Mouse (Mus musculus) liver, postnatal 0 days (tissue): Measurements from ENCODE around the gene Ccdc91. TPM values are rescaled to one million over a fixed set of nuclear protein-coding genes. Genes with fewer than 3 reads are reported as not detected.

Experiments used
- ATAC-seq: fragments of 200-750 bp; cut with Nextera tagmentation; 2 replicates; pipeline ENCODE4 v1.8.0; 2017; ENCODE audit warnings: mild to moderate bottlenecking, moderate library complexity
- DNase-seq: peaks from one replicate; pipeline ENCODE4 v3.0.0-alpha.2; 2016
- H3K27ac ChIP-seq: fragments of 300-500 bp; sonication (generic); 2 replicates; pipeline ENCODE4 v1.5.1; 2014; ENCODE audit warnings: antibody characterized with exemption, moderate library complexity, mild to moderate bottlenecking, low read depth
- H3K27me3 ChIP-seq: fragments of 300-500 bp; sonication (generic); 2 replicates; pipeline ENCODE4 v1.6.1; 2014; ENCODE audit warnings: low read length, control low read depth, mixed read lengths; ENCODE audit not compliant: insufficient read depth
- H3K36me3 ChIP-seq: fragments of 300-500 bp; sonication (generic); replicated peaks from 2 replicates; pipeline ENCODE4 v1.6.1; 2014; ENCODE audit warnings: mild to moderate bottlenecking, control low read depth, low read length, moderate library complexity, mixed read lengths; ENCODE audit not compliant: insufficient read depth
- H3K4me1 ChIP-seq: fragments of 300-500 bp; sonication (generic); 2 replicates; pipeline ENCODE4 v1.6.1; 2014; ENCODE audit warnings: antibody characterized with exemption, mild to moderate bottlenecking, control low read depth; ENCODE audit not compliant: insufficient read depth
- H3K4me2 ChIP-seq: fragments of 300-500 bp; sonication (generic); 2 replicates; pipeline ENCODE4 v1.6.1; 2014; ENCODE audit warnings: low read depth, mild to moderate bottlenecking, low read length, moderate library complexity, mixed read lengths
- H3K4me3 ChIP-seq: fragments of 300-500 bp; sonication (generic); 2 replicates; pipeline ENCODE4 v1.5.1; 2014; ENCODE audit warnings: low read depth, low read length
- H3K9ac ChIP-seq: fragments of 300-500 bp; sonication (generic); replicated peaks from 2 replicates; pipeline ENCODE4 v1.6.1; 2014; ENCODE audit warnings: mild to moderate bottlenecking, moderate library complexity
- H3K9me3 ChIP-seq: fragments of 300-500 bp; sonication (generic); 2 replicates; pipeline ENCODE4 v1.6.1; 2016; ENCODE audit warnings: mild to moderate bottlenecking, control low read depth, low read length, mixed read lengths
- CTCF ChIP-seq: sonication (generic); IDR thresholded peaks from 2 replicates; pipeline ENCODE4 v1.5.1; 2016; ENCODE audit warnings: antibody characterized with exemption, low read depth
- EP300 ChIP-seq: IDR thresholded peaks from 2 replicates; pipeline ENCODE4 v1.6.1; 2016; ENCODE audit warnings: antibody characterized with exemption, low read depth, mild to moderate bottlenecking
- WGBS: fragments of 180-500 bp; shearing (Covaris S2); extraction: QIAGEN DNeasy Blood & Tissue Kit; methylation state at CpG from one replicate; pipeline ENCODE4 v1.1.7; 2014; ENCODE audit not compliant: insufficient replicate concordance; 5-methylcytosine and 5-hydroxymethylcytosine counted together
- polyA plus RNA-seq: library from polyadenylated mRNA; unstranded; fragments of >200 nt; fragmentation: Nextera tagmentation; extraction: Ambion mirVana; gene quantifications from 2 replicates; pipeline ENCODE4 v1.2.1, GENCODE M21; 2015

The Ccdc91 gene
- polyA plus RNA-seq, 1 experiment from 2014 or later: 7.7 TPM

DNA sequence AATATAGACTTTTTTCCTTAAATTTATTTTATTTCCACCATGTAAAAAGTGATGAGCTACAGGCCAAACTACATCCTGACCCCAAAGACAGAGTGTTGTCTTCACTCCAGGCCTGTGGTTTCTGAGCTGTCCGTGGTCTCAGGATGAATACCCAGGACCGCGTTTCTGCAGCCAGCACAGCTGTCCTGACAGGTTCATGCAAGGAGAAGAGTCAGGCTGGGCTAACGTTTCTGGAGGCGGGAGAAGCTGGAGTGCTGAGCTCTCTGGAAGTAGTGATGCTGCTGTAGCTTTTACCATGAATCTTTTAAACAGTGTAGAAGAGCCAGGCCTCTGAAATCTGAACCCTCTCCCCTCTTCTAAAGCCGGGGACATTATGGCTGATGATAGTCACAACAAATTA lies 80.0 kb downstream of the Ccdc91 start:
- H3K9me3 ChIP-seq: no peaks in the 10 kb centered on the region
- ATAC-seq (no peak), DNase-seq (no peak)
- no peak overlapping the region for H3K9ac ChIP-seq
- H3K4me2 ChIP-seq: no peak overlapping the region
- no peaks in the 10 kb centered on the region for H3K36me3 ChIP-seq
- no peak overlapping the region for H3K27ac ChIP-seq
- H3K4me1 ChIP-seq: no peaks in the 10 kb centered on the region
- H3K27me3 ChIP-seq: no peaks in the 10 kb centered on the region
- 73% methylated on average over 6 of the region's 6 CpGs for WGBS
- H3K4me3 ChIP-seq: no peak overlapping the region
- TF ChIP-seq CTCF (no peak), EP300 (no peak)

DNA sequence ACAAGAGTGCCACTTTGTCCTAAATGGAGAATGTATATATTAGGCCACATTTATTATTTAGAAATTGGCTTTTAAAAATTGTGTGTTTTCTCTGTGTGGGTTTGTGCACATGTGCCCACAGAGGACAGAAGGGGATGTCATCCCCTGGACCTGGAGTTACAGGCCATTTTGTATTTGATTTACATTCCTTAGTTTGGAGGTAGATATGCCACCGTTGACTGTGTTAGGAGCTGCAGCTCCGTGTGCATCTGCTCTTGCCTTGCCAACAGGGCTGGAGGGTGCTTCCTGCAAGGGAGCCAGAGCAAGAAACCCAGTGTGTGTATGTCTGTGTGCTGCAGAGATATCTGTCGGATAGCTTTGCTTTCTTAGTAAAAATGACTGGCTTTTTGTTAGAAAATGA lies 83.7 kb downstream of the Ccdc91 start:
- no peaks in the 10 kb centered on the region for H3K27me3 ChIP-seq
- no peak overlapping the region for H3K9ac ChIP-seq
- no peak overlapping the region for H3K4me3 ChIP-seq
- DNase-seq: no peak
- TF ChIP-seq EP300: no peak
- TF ChIP-seq CTCF: no peak
- no peak for ATAC-seq
- H3K9me3 ChIP-seq: no peaks in the 10 kb centered on the region
- no peaks in the 10 kb centered on the region for H3K36me3 ChIP-seq
- H3K27ac ChIP-seq: no peak overlapping the region
- WGBS: 63% methylated on average over 3 of the region's 3 CpGs
- no peaks in the 10 kb centered on the region for H3K4me1 ChIP-seq
- no peak overlapping the region for H3K4me2 ChIP-seq

DNA sequence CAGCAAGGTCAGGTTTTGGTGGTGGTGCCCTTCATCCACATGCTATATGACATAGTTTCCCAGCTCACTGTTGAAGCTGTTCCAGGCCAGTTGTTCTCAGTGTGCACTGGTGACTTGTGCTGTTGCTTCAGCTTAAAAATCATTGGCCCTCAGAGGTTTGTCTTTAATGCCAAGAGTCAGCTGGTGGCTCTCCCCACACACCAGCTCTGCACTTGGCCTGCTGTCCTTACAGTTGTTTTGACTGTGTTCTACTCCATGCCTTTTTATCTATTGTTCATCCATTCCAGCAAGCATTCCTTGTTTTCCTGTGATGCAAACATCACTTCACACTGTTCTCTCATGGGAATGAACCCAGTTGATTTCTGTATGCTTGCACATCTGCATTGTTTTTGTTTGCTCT lies 84.8 kb downstream of the Ccdc91 start:
- no peak for DNase-seq

DNA sequence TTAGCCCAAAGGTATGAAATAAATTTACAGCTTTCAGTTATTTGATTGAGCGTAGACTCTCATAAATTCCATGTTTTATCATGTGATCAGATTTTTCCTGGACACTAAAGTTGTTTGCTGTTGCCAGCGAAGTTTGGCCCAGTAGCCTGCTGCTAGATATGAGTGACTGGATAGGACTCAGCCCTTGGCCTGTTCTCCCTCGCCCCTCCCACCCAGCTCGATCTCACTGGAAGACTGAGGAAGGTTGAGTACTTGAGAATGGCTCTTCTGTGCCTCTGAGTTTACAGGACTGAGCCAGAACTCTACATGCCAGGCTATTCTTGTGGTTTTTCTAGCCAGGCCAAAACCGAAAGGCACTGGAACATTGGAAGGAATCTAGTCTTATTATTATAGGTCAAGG lies 93.6 kb downstream of the Ccdc91 start:
- H3K27me3 ChIP-seq: no peaks in the 10 kb centered on the region
- no peaks in the 10 kb centered on the region for H3K9me3 ChIP-seq
- ATAC-seq (no peak), DNase-seq (no peak)
- no peaks in the 10 kb centered on the region for H3K4me1 ChIP-seq
- TF ChIP-seq EP300: no peak
- TF ChIP-seq CTCF: no peak
- H3K36me3 ChIP-seq: no peaks in the 10 kb centered on the region
- H3K27ac ChIP-seq: no peak overlapping the region
- 89% methylated on average over 5 of the region's 5 CpGs for WGBS
- no peak overlapping the region for H3K9ac ChIP-seq
- no peak overlapping the region for H3K4me3 ChIP-seq
- H3K4me2 ChIP-seq: no peak overlapping the region

More for the DNA sequence above, 84.8 kb downstream of the Ccdc91 start:
- no peak for ATAC-seq
- Histone ChIP-seq H3K36me3 (no peaks in the 10 kb centered on the region), H3K4me2 (no peak overlapping the region), H3K27me3 (no peaks in the 10 kb centered on the region), H3K4me3 (no peak overlapping the region), H3K9me3 (no peaks in the 10 kb centered on the region), H3K27ac (no peak overlapping the region), H3K9ac (no peak overlapping the region), H3K4me1 (no peaks in the 10 kb centered on the region)
- TF ChIP-seq EP300: no peak
- no peak for TF ChIP-seq CTCF

DNA sequence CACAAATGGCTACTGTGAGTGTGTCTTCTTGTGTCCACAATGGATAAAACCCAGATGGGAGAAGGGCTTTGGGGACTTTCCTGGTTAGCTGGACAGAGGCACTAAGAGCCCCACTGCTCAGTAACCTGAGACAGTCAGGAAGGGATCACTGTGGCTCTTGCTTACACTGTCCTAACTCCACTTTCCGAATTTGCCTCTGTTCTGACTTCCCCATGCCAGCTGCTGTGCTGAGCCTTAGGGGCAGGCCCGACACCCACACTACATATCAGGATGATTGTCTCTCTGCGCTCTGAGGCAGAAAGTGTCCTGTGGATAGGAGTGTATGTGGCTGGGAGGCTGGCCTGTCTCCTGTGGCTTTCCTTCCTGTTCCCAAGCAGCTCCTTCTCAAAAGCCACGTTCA lies 97.5 kb downstream of the Ccdc91 start:
- no peaks in the 10 kb centered on the region for H3K36me3 ChIP-seq
- H3K4me1 ChIP-seq: no peaks in the 10 kb centered on the region
- no peak overlapping the region for H3K9ac ChIP-seq
- H3K27ac ChIP-seq: no peak overlapping the region
- H3K4me3 ChIP-seq: no peak overlapping the region
- no peak overlapping the region for H3K4me2 ChIP-seq
- no peaks in the 10 kb centered on the region for H3K27me3 ChIP-seq
- WGBS: 62% methylated on average over 4 of the region's 4 CpGs
- ATAC-seq (no peak), DNase-seq (no peak)
- H3K9me3 ChIP-seq: no peaks in the 10 kb centered on the region
- TF ChIP-seq EP300: no peak
- TF ChIP-seq CTCF: no peak

DNA sequence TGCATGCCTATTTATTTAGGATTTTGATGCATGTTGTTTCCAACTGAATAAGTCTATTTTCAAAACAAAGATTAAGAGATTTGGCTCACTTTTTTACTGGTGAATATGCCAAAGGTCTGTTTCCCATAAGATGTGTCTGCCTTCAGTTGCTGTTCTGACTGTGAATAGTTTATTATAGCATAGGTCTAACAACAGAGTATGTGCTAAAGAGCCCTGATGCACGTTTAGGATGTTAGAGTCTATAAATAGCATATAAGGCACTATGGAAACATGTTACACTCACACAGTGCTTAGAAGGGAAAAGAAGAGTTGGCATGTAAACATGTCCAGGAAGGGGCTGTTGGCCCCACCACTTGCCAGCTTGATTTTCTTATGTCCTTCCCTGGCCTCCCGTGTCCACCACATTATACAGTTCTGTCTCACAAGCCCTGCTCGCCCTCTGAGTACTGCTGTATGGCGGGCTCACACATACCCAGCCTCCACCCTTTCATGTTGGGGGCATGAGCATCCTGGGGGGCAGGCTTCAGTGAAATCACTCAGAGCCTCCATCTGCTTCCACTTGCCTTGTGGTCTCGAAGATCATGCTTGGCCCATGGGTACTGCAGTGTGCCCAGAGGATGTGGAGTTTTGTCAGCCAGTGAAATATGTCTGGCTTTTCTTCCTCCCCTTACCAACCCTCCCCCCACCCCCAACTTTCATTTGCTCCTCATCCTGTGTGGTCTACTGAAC lies 99.0 kb downstream of the Ccdc91 start:
- Histone ChIP-seq H3K27me3 (no peaks in the 10 kb centered on the region), H3K4me3 (no peak overlapping the region), H3K27ac (no peak overlapping the region), H3K9me3 (no peaks in the 10 kb centered on the region), H3K9ac (no peak overlapping the region), H3K4me2 (no peak overlapping the region), H3K4me1 (no peaks in the 10 kb centered on the region), H3K36me3 (no peaks in the 10 kb centered on the region)
- WGBS: 52% methylated on average over 5 of the region's 5 CpGs
- TF ChIP-seq CTCF (no peak), EP300 (no peak)
- no peak for ATAC-seq
- no peak for DNase-seq
